Mouse (Mus musculus) ES-Bruce4 (cell line): ENCODE results near the gene C1qtnf1.

Experiments used
- CTCF ChIP-seq: IDR thresholded peaks from one replicate; pipeline ENCODE4 v1.8.1; 2011; ENCODE audit warnings: low read depth, low read length
- POLR2A ChIP-seq: IDR thresholded peaks from one replicate; pipeline ENCODE4 v1.8.1; 2011; ENCODE audit warnings: low read length; ENCODE audit not compliant: insufficient read depth

- TF ChIP-seq POLR2A = no peak
- TF ChIP-seq CTCF = no peak
Observed at GRCm38 (mm10) chr11:118459051-118459450, 31.0 kb downstream of the C1qtnf1 start.
